Mouse (Mus musculus) liver, adult 2 months (tissue): ENCODE results near the gene Aldh18a1. TPM values are rescaled to one million over a fixed set of nuclear protein-coding genes. Genes with fewer than 3 reads are reported as not detected.

ENCODE experiments used
- DNase-seq: peaks from one replicate; pipeline ENCODE4 v3.0.0-alpha.2; 2011; ENCODE audit warnings: low read depth, low spot score; ENCODE audit errors: extremely low read depth
- H3K27ac ChIP-seq: fragments of 200-500 bp; replicated peaks from 2 replicates; pipeline ENCODE4 v1.5.1; 2012; ENCODE audit warnings: low read depth, mild to moderate bottlenecking, control low read depth, inconsistent platforms, low read length; ENCODE audit not compliant: insufficient read depth
- H3K27me3 ChIP-seq: fragments of 200-500 bp; 2 replicates; pipeline ENCODE4 v1.6.1; 2012; ENCODE audit warnings: mild to moderate bottlenecking, moderate library complexity, low read length, inconsistent platforms; ENCODE audit not compliant: control insufficient read depth, insufficient read depth
- H3K36me3 ChIP-seq: fragments of 200-500 bp; 2 replicates; pipeline ENCODE4 v1.6.1; 2012; ENCODE audit warnings: low read length, inconsistent platforms; ENCODE audit not compliant: control insufficient read depth, insufficient read depth
- H3K4me1 ChIP-seq: fragments of 200-500 bp; 2 replicates; pipeline ENCODE4 v1.6.1; 2011; ENCODE audit warnings: low read length; ENCODE audit not compliant: control insufficient read depth, insufficient read depth
- H3K4me3 ChIP-seq: fragments of 200-500 bp; 2 replicates; pipeline ENCODE4 v1.5.1; 2011; ENCODE audit warnings: low read depth, mild to moderate bottlenecking, control low read depth, low read length, moderate library complexity; ENCODE audit not compliant: insufficient read depth
- H3K79me2 ChIP-seq: fragments of 200-500 bp; 2 replicates; pipeline ENCODE4 v1.6.1; 2012; ENCODE audit warnings: inconsistent platforms, mild to moderate bottlenecking, low read length, moderate library complexity; ENCODE audit not compliant: control insufficient read depth, insufficient read depth
- H3K9ac ChIP-seq: fragments of 200-500 bp; 2 replicates; pipeline ENCODE4 v1.6.1; 2012; ENCODE audit warnings: low read depth, mild to moderate bottlenecking, control low read depth, inconsistent platforms, low read length
- CTCF ChIP-seq: fragments of 200-500 bp; IDR thresholded peaks from 2 replicates; pipeline ENCODE4 v1.5.1; 2011; ENCODE audit warnings: low read depth, low read length, control low read depth
- POLR2A ChIP-seq: fragments of 200-500 bp; IDR thresholded peaks from 2 replicates; pipeline ENCODE4 v1.6.1; 2011; ENCODE audit warnings: low read length, control low read depth; ENCODE audit not compliant: insufficient read depth; ENCODE audit errors: extremely low read depth
- whole genome bisulfite sequencing: fragments of 180-500 bp; shearing (Covaris S2); methylation state at CpG from one replicate; pipeline ENCODE4 v1.1.7; 2018; 5-methylcytosine and 5-hydroxymethylcytosine counted together
- polyA plus RNA-seq: library from polyadenylated mRNA; depleted of rRNA; stranded (reverse); fragments of >200 nt; gene quantifications from 2 replicates; pipeline ENCODE4 v1.2.3, GENCODE M21; 2012
- total RNA-seq: library from RNA; depleted of rRNA; stranded (reverse); fragments of >200 nt; gene quantifications from 2 replicates; pipeline ENCODE4 v1.2.3, GENCODE M21; 2014

Aldh18a1 gene
- total and polyA plus RNA-seq, 2 experiments = 1.1 to 1.2 TPM

DNA sequence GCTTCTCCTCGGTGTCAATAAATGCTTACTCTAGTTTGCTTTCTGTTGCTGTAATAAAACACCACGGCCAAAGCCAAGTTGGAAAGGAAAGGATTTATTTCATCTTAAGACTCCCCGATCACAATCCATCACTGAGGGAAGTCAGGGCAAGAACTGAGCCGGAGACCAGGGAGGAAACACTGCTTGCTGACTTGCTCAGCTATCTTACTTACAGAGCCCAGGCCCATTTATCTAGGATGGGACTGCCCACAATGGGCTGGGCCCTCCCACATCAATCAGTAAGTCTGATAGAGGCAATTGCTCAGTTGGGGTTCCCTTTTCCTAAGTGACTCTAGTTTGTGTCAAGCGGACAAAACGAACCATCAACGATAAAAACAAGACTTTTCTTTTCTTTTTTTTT lies 45.5 kb downstream of the Aldh18a1 start:
- Histone ChIP-seq H3K9ac (no peak overlapping the region), H3K79me2 (no peaks in the 10 kb centered on the region), H3K4me1 (peaks cover 4% of the 10 kb centered on the region; the same call in 1 of the 2 replicates), H3K4me3 (no peak overlapping the region), H3K27me3 (no peaks in the 10 kb centered on the region), H3K36me3 (no peaks in the 10 kb centered on the region), H3K27ac (no peak overlapping the region)
- 70% methylated on average over 7 of the region's 7 CpGs for WGBS
- TF ChIP-seq POLR2A = no peak
- no peak for TF ChIP-seq CTCF
- no peak for DNase-seq

DNA sequence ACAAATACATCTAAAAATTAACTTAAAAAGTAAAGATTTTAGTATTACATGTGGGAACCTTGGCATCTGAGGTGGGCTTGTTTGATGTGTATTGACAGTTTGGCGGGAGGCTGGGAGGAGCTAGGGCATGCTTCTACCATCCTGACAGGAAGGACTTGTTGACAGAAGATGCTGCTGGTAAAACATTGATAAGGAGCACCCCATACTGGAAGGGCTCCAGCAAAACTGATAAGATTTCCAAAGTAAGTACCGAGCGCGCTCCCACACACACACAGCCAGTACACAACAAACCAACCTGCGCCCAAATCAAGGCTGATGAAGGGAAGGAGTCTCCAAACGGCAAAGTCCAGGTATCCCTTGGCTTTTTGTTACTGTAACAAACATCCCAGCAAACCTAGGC lies 51.7 kb downstream of the Aldh18a1 start:
- 14% methylated on average over 6 of the region's 6 CpGs for WGBS
- no peak overlapping the region for H3K27ac ChIP-seq
- no peak overlapping the region for H3K4me3 ChIP-seq

DNA sequence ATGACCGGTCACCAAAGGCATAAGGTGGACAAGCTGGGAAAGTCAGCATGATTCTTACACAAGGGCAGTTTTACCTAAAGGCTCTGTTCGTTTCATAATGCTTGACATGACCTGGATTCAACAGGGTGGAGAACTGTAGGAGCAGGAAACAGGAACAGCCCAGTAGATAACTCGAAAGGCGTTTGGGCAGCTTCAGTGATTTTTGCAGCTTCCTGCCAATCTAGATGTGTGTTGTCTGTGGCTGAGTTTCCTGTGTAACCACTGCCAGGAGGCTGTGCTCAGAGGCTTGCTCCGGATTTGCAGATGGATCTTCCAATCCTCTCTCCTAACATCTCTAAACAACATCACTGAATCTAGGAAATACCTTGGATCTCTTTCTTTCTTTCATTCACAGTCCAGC lies 55.7 kb downstream of the Aldh18a1 start:
- Histone ChIP-seq H3K36me3 (no peaks in the 10 kb centered on the region), H3K79me2 (no peaks in the 10 kb centered on the region), H3K9ac (no peak overlapping the region), H3K27ac (no peak overlapping the region), H3K4me1 (peaks cover 3% of the 10 kb centered on the region; the same call in 1 of the 2 replicates), H3K27me3 (no peaks in the 10 kb centered on the region), H3K4me3 (no peak overlapping the region)
- 74% methylated on average over 5 of the region's 5 CpGs for WGBS
- no peak for DNase-seq
- TF ChIP-seq CTCF = no peak

More for the DNA sequence above, 51.7 kb downstream of the Aldh18a1 start:
- no peaks in the 10 kb centered on the region for H3K27me3 ChIP-seq
- no peaks in the 10 kb centered on the region for H3K36me3 ChIP-seq
- TF ChIP-seq POLR2A (no peak), CTCF (no peak)
- H3K9ac ChIP-seq = no peak overlapping the region
- DNase-seq = peak; percentile 53
- no peaks in the 10 kb centered on the region for H3K79me2 ChIP-seq
- peaks cover 7% of the 10 kb centered on the region for H3K4me1 ChIP-seq

DNA sequence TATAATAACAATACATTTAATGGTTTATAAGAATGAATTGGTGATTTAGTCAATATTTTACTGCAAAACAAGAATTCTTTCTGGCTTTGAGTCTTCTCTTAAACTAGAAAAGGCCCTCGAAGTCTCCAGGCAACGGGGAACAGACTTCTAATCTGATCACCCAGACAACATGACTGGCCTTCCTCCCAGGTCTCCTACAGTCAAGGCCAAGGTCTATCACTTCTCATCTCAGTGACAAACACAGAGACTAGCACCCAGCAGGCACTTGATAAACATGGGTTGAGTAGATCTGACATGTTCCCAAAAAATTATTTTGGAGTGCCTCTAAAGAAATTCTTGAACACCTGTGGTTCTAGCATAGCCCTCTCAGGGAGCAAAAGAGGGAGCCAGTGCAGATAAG lies 57.9 kb downstream of the Aldh18a1 start:
- no peaks in the 10 kb centered on the region for H3K79me2 ChIP-seq
- WGBS = 71% methylated on average over 2 of the region's 2 CpGs
- no peaks in the 10 kb centered on the region for H3K36me3 ChIP-seq
- H3K27me3 ChIP-seq = no peaks in the 10 kb centered on the region
- H3K9ac ChIP-seq = no peak overlapping the region
- no peak overlapping the region for H3K27ac ChIP-seq
- DNase-seq = no peak
- no peak for TF ChIP-seq POLR2A
- no peak for TF ChIP-seq CTCF
- no peaks in the 10 kb centered on the region for H3K4me1 ChIP-seq
- H3K4me3 ChIP-seq = no peak overlapping the region

DNA sequence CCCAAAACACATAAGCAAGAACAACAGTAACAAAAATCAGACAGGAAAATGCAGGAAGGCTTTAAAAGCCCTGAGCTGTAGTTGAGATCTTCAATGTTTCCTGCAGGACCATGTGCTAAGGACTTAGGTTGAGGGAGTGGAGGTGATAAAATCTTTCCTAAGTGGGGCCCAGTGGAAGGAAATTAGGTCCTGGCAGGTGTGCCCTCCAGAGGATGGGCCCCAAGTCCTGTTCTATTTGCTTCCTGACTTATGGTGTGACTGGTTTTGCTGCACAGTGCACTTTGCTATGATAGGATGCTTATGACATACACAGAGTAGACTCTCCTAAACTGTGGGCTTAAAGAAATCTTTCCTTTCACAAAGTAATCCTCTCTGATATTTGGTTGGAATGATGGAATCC lies 60.0 kb downstream of the Aldh18a1 start:
- H3K27me3 ChIP-seq = no peaks in the 10 kb centered on the region
- H3K4me3 ChIP-seq = no peak overlapping the region
- no peaks in the 10 kb centered on the region for H3K79me2 ChIP-seq
- DNase-seq = no peak
- H3K36me3 ChIP-seq = no peaks in the 10 kb centered on the region
- H3K9ac ChIP-seq = no peak overlapping the region
- H3K4me1 ChIP-seq = peaks cover 4% of the 10 kb centered on the region; the same call in 1 of the 2 replicates
- TF ChIP-seq CTCF = no peak
- no peak for TF ChIP-seq POLR2A
- no peak overlapping the region for H3K27ac ChIP-seq

DNA sequence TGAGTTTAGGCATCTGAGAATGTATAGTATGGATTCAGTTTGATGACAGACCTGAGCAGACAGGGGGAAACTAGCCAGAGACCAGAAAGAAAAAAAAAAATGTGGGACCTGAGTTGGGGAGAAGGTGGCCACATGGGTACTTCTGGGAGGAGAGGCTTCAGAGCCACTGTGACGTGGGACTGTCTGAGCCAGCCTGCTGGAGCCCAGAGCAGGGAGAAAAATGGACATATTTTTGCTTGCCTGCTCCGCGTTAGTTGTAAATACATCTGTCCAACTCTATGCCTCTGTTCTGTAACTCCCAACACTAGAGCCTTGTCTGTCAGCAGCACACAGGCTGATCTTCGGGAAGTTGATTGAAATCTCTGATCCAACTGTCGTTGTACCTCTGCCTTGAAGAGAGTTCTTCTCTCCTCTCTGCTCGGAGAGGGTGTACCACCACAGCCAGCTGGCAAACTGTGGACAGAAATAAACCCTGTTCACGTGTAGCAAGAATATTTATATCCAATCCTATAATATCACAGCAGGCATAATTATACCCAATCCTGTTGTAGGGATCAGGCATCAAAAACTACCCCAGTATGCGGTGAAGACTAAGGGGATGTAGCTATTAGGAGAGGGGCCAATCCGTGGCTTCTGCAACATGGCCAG lies 61.8 kb downstream of the Aldh18a1 start:
- no peaks in the 10 kb centered on the region for H3K36me3 ChIP-seq
- H3K4me3 ChIP-seq = no peak overlapping the region
- WGBS = 92% methylated on average over 9 of the region's 9 CpGs
- DNase-seq = no peak
- H3K9ac ChIP-seq = no peak overlapping the region
- TF ChIP-seq POLR2A (no peak), CTCF (no peak)
- peaks cover 4% of the 10 kb centered on the region; the same call in 1 of the 2 replicates for H3K4me1 ChIP-seq
- no peak overlapping the region for H3K27ac ChIP-seq
- H3K27me3 ChIP-seq = no peaks in the 10 kb centered on the region
- H3K79me2 ChIP-seq = no peaks in the 10 kb centered on the region
